Mouse (Mus musculus) forebrain, embryonic 11.5 days (tissue): ENCODE measurements around the gene Zdhhc19. TPM values are rescaled to one million over a fixed set of nuclear protein-coding genes. Genes with fewer than 3 reads are reported as not detected.
A peak's percentile ranks its signal among the peaks of the same experiment; 100 is the strongest.

Source experiments
- ATAC-seq: fragments of 200-750 bp; cut with Nextera tagmentation; replicated peaks from 2 replicates; pipeline ENCODE4 v1.8.0; 2017; ENCODE audit warnings: moderate TSS enrichment; ENCODE audit not compliant: low FRiP score
- DNase-seq: peaks from one replicate; pipeline ENCODE4 v3.0.0-alpha.2; 2017; ENCODE audit warnings: low spot score
- H3K27ac ChIP-seq: fragments of 300-500 bp; sonication (generic); 2 replicates; pipeline ENCODE4 v1.5.1; 2014; ENCODE audit warnings: low read depth, low read length
- H3K27me3 ChIP-seq: fragments of 300-500 bp; sonication (generic); 2 replicates; pipeline ENCODE4 v1.6.1; 2014; ENCODE audit warnings: mild to moderate bottlenecking, low read length, mixed read lengths; ENCODE audit not compliant: control insufficient read depth, insufficient read depth
- H3K36me3 ChIP-seq: fragments of 300-500 bp; sonication (generic); 2 replicates; pipeline ENCODE4 v1.6.1; 2014; ENCODE audit warnings: mild to moderate bottlenecking, low read length, moderate library complexity, mixed read lengths; ENCODE audit not compliant: control insufficient read depth, insufficient read depth
- H3K4me1 ChIP-seq: fragments of 300-500 bp; sonication (generic); replicated peaks from 2 replicates; pipeline ENCODE4 v1.6.1; 2014; ENCODE audit warnings: low read length, mixed read lengths; ENCODE audit not compliant: control insufficient read depth, insufficient read depth
- H3K4me2 ChIP-seq: fragments of 300-500 bp; sonication (generic); 2 replicates; pipeline ENCODE4 v1.6.1; 2014; ENCODE audit warnings: low read depth, mild to moderate bottlenecking, low read length, moderate library complexity, mixed read lengths; ENCODE audit not compliant: severe bottlenecking
- H3K4me3 ChIP-seq: fragments of 300-500 bp; sonication (generic); 2 replicates; pipeline ENCODE4 v1.5.1; 2014; ENCODE audit warnings: low read depth, low read length
- H3K9ac ChIP-seq: fragments of 300-500 bp; sonication (generic); 2 replicates; pipeline ENCODE4 v1.6.1; 2014; ENCODE audit warnings: low read length
- H3K9me3 ChIP-seq: fragments of 300-500 bp; sonication (generic); 2 replicates; pipeline ENCODE4 v1.6.1; 2016; ENCODE audit warnings: low read length, mixed read lengths; ENCODE audit not compliant: control insufficient read depth
- WGBS: fragments of 180-500 bp; shearing (Covaris S2); extraction: QIAGEN DNeasy Blood & Tissue Kit; methylation state at CpG from one replicate; pipeline ENCODE4 v1.1.7; 2014; 5-methylcytosine and 5-hydroxymethylcytosine counted together
- polyA plus RNA-seq: library from polyadenylated mRNA; unstranded; fragments of >200 nt; fragmentation: Nextera tagmentation; extraction: Ambion mirVana; gene quantifications from 2 replicates; pipeline ENCODE4 v1.2.1, GENCODE M21; 2014

The Zdhhc19 gene
- polyA plus RNA-seq, 1 experiment from 2014 or later, result not detected

DNA sequence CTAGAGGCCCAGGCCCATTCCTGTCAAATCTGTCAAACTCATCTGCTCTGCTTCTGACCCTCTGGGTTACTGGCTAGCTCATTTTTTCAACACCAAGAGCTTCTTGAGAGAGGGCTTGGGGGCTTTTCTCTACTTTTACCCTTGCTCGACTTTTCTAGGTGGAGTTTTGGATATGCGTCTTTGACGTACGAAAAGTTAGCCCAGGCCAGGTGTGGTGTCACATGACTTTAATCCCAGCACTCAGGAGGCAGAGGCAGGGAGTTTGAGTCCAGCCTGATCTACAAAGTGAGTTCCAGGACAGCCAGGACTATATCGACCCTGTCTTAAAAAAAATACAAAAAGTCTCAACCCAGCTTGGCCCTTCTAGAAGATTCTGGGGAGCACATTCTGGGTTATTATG, 12.0 kb downstream of the Zdhhc19 start:
- no peak for ATAC-seq
- WGBS, result 89% methylated on average over 5 of the region's 5 CpGs
- Histone ChIP-seq H3K4me2 (no peak overlapping the region), H3K27ac (0 out of 2 replicates have a peak overlapping the region, but pooled peaks have one; percentile 43), H3K4me3 (no peak overlapping the region), H3K36me3 (no peaks in the 10 kb centered on the region), H3K27me3 (no peaks in the 10 kb centered on the region), H3K9me3 (no peaks in the 10 kb centered on the region), H3K9ac (no peak overlapping the region), H3K4me1 (peaks cover 2% of the 10 kb centered on the region; the same call in 1 of the 2 replicates)
- no peak for DNase-seq

DNA sequence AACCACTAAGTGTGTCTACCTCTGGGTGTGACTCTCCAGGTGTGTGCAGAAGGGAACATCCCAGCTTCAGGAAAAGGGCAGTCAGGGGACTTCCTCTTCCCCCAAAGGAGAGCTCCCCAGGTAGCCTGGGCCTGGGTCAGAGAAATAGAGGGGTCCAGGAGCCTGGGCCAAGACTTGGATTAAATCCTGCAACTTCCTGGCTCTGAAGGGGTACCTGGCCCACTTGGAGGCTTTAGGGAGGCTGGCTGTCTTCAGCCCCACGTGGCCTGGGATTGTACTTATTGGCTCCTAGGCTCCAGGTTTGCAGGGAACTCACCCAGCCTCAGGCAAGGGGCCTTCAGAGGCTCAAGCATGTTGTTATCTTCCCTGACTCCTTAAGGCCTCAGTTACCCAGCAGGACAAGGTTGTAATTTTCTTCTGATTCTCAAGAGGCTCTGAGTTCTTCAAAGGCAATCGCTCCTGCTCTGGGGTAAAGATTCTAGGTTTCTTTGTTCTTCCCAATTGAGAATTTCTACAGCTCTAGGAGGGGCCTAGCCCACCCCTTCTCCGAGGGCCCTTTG, 12.5 kb downstream of the Zdhhc19 start:
- 51% methylated on average over 3 of the region's 3 CpGs for WGBS
- Histone ChIP-seq H3K36me3 (no peaks in the 10 kb centered on the region), H3K4me2 (no peak overlapping the region), H3K4me3 (no peak overlapping the region), H3K4me1 (peaks cover 2% of the 10 kb centered on the region; the same call in 1 of the 2 replicates), H3K27ac (peak overlapping the region; percentile 43), H3K27me3 (no peaks in the 10 kb centered on the region), H3K9me3 (no peaks in the 10 kb centered on the region), H3K9ac (no peak overlapping the region; the same call in 1 of the 2 replicates)
- DNase-seq, result no peak
- no peak for ATAC-seq

DNA sequence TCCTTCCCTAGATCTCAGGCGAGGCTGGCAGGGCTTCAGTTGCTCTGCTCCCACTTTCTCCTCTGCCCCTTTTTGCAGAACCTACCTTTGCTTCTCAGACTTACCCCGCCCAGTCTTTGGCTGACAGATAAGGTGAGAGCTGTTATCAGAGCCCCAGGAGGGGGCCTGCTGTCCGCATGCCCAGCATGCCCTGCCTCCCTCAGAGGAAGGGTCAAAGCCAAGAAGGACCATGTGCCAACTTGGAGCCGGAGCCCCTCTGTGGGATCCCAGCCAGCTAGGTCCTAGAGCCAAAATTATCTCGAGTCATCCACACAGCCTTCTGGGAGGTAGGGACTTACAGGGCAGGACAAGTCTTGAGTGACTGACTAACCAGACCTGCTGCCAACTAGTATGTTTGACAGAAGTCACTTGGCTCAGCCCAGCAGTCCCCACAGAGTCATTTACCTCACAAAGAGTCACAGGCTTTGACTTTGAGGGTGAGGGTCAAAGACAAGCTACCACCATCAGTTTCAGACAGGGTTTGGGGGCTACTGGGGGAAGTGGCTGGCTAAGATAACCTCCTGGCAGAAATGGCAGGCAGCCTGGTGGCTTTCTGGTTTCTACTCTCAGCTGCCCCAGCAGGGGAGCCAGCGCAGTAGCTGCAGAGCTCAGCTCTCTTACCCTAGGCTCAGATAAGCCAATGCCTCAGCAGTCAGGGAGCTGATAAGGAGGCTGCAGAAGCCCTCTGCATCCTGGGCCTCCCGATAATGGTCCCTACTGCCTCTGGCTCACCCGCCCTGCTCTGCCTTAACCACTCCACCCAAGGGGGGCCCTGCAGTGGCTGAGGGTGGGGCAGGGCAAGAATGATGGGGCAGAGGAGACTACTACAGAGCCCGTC, 13.2 kb downstream of the Zdhhc19 start:
- H3K9me3 ChIP-seq, result no peaks in the 10 kb centered on the region
- no peak overlapping the region for H3K4me2 ChIP-seq
- peak overlapping the region; percentile 12; the same call in 1 of the 2 replicates for H3K9ac ChIP-seq
- 68% methylated on average over 9 of the region's 9 CpGs for WGBS
- peak overlapping the region; percentile 43; the same call in 1 of the 2 replicates for H3K27ac ChIP-seq
- no peaks in the 10 kb centered on the region for H3K36me3 ChIP-seq
- H3K4me1 ChIP-seq, result peaks cover 2% of the 10 kb centered on the region; the same call in 1 of the 2 replicates
- ATAC-seq, result peak; percentile 65; the same call in 1 of the 2 replicates
- no peaks in the 10 kb centered on the region for H3K27me3 ChIP-seq
- H3K4me3 ChIP-seq, result no peak overlapping the region
- DNase-seq, result peak; percentile 64

DNA sequence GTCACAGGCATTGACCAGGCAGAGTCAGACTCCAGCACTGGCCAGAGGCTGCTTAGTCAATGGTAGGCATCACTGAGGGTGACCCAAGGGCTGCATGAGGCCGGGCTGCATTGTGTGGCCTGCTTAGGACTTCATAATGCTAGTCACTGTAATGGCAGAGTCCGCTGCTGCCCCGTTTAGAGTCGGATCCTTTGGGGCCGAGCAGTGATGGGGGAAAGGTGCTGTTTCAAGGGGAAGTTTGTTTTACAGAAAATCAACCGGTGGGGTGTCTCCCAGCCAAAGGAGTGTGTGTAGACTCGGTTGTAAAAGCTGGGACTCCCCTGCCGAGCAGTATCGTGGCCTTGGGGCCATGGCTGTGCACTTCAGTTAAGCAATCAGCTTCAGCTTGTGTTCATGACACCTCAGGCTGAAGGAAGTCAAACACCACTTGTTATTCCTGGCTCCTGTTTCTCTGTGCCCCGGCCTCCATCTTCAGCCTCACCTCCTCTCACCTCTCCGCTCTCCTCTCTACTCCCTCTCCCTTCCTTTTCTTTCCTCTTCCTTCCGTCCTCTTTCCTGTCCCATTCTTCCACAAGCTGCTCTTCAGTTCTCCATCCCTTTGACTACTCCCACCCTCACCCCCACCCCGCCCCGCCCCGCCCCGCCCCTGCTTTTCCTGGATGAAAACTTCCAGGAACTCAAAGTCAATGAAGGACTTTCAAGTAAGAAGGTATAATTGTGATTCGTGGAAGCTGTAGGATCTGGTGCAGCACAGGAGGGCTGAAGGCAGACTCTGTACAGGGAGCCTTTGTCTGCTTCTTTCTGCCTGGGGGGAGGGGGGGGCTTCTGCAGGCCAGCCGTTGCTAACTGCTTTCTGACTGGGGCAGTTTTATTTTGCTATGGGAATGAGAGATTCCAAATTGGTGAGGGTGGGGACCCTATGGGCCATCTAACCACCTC, 14.6 kb downstream of the Zdhhc19 start:
- Histone ChIP-seq H3K4me1 (peaks cover 7% of the 10 kb centered on the region), H3K4me2 (no peak overlapping the region), H3K9ac (no peak overlapping the region), H3K27ac (no peak overlapping the region), H3K27me3 (no peaks in the 10 kb centered on the region), H3K4me3 (no peak overlapping the region), H3K9me3 (no peaks in the 10 kb centered on the region), H3K36me3 (no peaks in the 10 kb centered on the region)
- DNase-seq (no peak), ATAC-seq (no peak)
- 72% methylated on average over 18 of the region's 18 CpGs for WGBS

DNA sequence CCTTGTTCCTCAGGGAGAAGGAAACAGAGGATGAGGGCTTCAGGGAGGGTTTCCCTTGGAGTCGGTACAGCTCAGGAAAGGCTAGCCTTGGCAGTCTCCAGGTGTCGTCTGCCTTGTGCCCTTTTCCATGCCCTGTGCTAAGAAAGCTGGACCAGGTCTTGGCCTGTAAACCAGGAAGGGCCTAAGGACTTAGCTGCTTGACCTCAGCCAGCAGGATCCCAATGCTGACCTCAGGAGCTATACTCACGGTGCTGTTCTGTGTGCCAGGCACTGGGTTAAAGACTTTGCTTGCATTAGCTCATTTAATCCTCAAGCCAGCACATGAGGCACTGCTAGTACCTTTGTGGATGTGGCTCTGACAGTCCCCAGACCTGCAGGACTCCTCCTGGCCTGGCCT, 15.3 kb downstream of the Zdhhc19 start:
- Histone ChIP-seq H3K9ac (no peak overlapping the region), H3K4me3 (no peak overlapping the region), H3K27ac (no peak overlapping the region), H3K4me1 (peaks cover 10% of the 10 kb centered on the region), H3K9me3 (no peaks in the 10 kb centered on the region), H3K27me3 (no peaks in the 10 kb centered on the region), H3K4me2 (no peak overlapping the region), H3K36me3 (no peaks in the 10 kb centered on the region)
- ATAC-seq, result no peak
- DNase-seq, result no peak
- WGBS, result 73% methylated on average over 3 of the region's 3 CpGs

DNA sequence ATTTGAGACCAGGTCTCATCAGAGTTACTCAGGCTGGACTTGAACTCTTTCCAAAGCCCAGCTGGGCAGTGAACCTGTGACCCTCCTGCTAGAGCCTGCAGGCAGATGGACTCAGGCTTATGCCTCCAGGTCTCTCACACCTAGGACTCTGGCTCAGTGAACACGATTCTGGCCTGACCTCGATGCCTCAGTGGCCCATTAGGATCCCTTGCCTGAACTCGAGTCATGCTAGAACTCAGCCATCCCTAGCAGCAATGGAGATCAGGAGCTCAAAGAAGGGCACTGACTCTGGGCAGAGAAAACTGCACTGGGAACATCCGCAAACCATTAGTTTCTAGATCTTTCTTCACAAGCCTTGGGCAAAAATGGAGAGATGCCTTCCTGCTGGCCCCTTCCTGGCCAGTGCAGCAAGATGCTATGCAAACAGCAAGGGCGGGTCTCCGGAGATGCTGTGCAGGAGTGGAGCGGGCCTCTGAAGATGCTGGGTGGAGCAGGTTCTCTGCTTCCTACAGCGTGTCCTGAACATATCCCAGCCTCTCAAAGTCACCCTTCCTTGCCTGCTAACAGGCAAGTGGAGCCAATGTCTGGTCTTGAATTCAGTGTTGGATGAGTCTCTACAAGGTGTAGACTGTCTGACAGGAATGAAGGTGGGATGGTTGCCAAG, 15.9 kb downstream of the Zdhhc19 start:
- no peak for DNase-seq
- Histone ChIP-seq H3K27ac (no peak overlapping the region), H3K36me3 (no peaks in the 10 kb centered on the region), H3K4me1 (peaks cover 14% of the 10 kb centered on the region), H3K4me2 (no peak overlapping the region), H3K9ac (no peak overlapping the region), H3K9me3 (no peaks in the 10 kb centered on the region), H3K4me3 (no peak overlapping the region), H3K27me3 (no peaks in the 10 kb centered on the region)
- WGBS, result 93% methylated on average over 8 of the region's 8 CpGs
- ATAC-seq, result no peak

DNA sequence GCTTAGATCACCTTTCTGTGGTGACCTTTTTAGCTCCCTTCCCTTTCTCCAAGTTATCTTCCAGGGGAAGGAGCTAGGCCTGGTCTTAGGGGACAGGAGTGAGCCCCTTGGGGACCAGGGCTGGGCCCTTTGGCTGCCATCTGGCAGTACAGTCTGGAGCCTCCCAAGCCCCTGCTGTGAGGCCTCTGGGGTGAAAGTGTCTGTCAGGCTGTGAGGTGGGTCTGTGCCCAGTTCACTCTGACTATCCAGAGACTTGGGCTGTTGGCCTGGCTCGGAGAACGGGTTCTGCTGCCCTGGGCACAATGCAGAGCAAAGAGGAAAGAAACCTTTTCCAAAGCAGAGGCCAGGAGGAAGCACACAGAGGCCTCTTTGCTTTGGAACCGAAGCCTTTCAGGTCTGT, 16.9 kb downstream of the Zdhhc19 start:
- Histone ChIP-seq H3K9me3 (no peaks in the 10 kb centered on the region), H3K4me1 (peaks cover 14% of the 10 kb centered on the region), H3K9ac (no peak overlapping the region), H3K27ac (no peak overlapping the region), H3K4me3 (no peak overlapping the region), H3K36me3 (no peaks in the 10 kb centered on the region), H3K4me2 (no peak overlapping the region), H3K27me3 (no peaks in the 10 kb centered on the region)
- no peak for ATAC-seq
- WGBS, result 82% methylated on average over 3 of the region's 3 CpGs
- no peak for DNase-seq

DNA sequence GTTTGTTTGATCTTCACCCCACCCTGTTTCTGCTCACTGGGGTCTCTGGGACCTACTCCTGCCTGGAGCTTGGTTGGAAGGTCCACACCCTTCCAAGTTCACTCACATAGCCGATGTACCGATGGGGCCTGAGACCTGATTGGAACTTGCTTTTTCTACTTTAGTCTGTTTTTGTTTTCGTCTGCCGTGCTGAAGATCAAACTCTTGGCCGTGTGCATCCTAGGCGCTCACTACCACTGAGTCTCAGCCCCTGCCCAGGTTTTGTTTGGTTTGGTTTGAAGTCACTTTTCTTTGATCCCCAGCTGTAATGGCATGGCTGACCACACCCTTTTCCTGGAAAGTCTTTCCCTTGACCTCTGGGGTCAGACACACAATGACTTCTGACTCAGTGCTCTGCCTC, 17.3 kb downstream of the Zdhhc19 start:
- Histone ChIP-seq H3K27ac (no peak overlapping the region), H3K9ac (no peak overlapping the region), H3K9me3 (no peaks in the 10 kb centered on the region), H3K4me1 (peaks cover 14% of the 10 kb centered on the region), H3K36me3 (no peaks in the 10 kb centered on the region), H3K4me3 (no peak overlapping the region), H3K4me2 (no peak overlapping the region), H3K27me3 (no peaks in the 10 kb centered on the region)
- ATAC-seq (no peak), DNase-seq (no peak)
- 90% methylated on average over 6 of the region's 6 CpGs for WGBS
